Mouse (Mus musculus) liver, adult 2 months (tissue): ENCODE measurements around the gene Kbtbd8.

ENCODE experiments used
- CTCF ChIP-seq: fragments of 200-500 bp; IDR thresholded peaks from 2 replicates; pipeline ENCODE4 v1.5.1; 2011; ENCODE audit warnings: low read depth, low read length, control low read depth
- POLR2A ChIP-seq: fragments of 200-500 bp; IDR thresholded peaks from 2 replicates; pipeline ENCODE4 v1.6.1; 2011; ENCODE audit warnings: low read length, control low read depth; ENCODE audit not compliant: insufficient read depth; ENCODE audit errors: extremely low read depth

- TF ChIP-seq CTCF (no peak), POLR2A (no peak)
These were observed 57.5 kb downstream of the Kbtbd8 start for GRCm38 (mm10) chr6:95174311-95175143.
